Mouse (Mus musculus): ENCODE results near the gene Syn2.
A peak's percentile ranks its signal among the peaks of the same experiment; 100 is the strongest.

The Syn2 gene

DNA sequence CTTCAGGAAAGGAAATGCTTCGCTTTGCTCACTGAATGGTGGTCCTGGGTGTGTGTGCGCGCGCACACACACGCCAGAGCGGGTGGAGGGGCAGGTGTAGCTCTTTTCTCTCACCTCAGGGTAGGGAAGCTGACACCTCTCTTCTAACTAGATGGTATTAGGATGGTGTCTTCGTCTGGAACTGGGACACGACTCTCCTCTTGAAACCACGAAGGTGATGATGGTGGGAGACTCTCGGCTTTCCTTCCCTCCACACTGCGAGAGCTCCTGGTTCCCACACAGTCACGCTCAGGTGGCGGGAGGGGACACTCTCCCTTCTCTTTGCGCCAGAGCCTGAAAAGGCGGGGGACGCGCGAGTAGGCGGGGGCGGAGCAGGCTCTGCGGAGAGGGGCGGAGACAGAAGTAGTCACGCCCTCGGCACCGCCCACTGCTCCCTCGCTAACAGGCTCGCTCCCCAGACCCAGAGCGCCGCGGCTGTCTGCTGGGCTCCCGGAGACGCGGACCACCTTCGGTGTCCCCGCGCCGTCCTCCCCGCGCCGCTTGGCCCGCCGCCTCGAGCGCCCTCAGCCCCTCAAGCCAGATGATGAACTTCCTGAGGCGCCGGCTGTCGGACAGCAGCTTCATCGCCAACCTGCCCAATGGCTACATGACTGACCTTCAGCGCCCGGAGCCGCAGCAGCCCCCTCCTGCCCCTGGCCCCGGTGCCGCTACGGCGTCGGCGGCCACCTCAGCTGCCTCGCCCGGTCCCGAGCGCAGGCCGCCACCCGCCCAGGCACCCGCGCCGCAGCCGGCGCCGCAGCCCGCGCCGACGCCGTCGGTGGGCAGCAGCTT lies at the start of gene Syn2:
TSS of gene Syn2 (plus strand) at position 402 of the 831 bp plus-strand sequence.
- DNase-seq, result peak; percentile 63 to 73

DNA sequence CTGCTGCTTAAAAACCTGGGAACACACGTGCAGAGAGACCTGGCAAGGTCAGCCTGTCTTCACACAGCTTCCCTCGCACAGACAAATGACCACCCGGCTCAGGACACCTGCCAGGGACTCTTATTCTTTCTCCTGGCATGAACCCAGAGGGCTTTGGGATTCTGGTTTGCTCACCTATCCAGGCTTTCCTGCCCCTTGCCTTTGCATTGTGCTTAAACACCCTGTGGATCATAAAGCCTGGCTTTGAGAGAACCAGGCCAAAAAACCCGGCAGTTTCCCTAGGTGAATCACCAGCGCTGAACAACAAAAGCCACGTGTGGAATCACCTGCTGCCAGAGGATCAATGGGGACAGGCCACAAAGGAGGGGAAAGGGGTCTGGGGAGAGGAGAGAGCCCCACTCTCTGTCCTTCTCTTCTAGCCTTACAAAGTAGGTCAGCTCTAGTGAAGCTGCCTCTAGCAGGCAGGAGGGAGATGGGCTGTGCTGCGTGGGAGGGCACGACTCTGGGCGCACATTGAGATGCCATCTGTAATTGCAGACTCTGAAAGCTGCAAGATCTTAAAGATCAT lies 49.3 kb upstream of the Syn2 start:
- DNase-seq, result no peak

DNA sequence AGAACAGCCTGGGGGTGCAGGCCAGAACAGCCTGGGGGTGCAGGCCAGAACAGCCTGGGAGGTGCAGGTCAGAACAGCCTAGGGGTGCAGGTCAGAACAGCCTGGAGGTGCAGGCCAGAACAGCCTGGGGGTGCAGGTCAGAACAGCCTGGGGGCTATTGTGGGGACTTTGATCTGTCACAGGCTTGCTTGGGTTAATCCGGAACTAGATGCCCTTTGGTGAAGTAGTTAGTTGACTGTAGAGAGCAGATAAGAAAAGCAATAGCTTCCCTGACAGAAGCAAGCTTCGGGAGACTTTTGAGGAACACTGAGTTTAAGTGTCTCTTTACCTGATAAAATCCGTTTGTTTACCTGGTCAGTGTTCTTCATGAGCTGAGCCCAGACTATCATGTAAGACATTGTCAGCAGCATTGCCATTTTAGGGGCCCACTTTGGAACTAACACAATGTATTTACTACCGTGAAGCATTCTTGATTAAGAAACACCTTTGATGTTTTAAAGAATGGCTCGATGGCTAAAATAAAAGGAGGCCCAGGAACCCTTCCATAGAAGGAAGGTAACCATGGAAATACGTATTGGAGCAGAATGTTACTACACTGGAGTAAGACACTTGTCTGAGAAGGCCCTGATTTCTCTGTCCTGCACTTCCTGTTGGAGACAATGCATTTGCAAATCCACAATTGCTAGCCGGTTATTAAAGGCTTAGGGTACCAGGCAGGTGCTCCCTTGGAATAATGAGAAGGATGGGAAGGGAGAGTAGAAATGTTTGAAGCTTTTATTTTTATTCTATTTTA lies 46.2 kb upstream of the Syn2 start:
- no peak for DNase-seq

DNA sequence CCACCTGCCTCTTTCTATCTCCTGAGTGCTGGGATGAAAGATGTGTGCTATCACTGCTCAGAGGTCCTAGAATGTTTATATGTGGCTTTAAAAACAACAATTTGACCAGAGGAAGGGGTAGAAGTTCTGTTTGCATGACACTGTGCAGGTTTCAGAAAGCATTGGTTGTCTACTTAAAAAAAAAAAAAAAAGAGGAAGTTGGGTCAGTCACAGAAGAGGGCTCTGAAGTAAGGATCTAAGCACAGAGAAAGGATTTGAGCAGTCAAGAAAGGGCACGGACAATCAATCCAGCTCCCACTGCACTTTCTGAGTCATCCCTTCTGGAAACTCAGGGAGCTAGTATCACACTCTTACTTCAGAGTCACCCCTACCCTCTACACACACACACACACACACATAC lies 43.0 kb upstream of the Syn2 start:
- DNase-seq, result no peak

DNA sequence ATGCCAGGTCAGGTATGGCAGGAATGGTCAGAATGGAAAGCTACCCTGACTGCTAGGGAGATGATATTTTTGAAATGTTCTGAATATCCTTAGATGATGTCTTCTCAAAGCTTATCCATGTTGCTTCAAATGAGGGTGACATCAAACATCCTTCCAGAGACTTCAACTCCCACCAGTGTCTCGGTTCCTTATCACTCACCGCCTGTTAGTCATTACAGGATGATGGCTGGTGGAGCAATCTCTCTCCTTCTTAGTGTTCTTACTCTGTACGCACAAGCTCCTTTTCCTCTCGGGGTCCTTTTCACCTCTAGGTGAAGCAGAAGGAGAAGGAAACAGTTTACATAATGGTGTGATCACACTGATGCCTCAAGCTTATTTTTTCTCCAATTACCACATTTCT lies 32.2 kb upstream of the Syn2 start:
- DNase-seq, result no peak

DNA sequence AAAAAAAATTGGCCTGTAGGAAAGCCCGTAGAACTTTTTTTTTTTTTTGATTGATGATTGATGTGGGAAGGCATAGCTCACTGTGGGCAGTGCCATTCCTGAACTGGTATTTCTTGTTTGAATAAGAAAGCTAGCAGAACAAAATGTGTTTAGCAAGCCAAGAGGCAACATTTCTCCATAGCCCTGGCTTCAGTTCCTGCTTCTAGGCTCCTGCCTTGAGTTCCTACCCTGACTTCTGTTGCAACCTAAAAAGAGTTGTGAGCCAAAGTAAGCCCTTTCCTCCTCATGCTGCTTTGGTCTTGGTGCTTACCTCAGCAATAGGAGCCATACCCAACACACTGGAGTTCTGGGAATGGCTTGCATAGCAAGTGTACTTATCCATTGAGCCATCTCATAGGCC lies 23.3 kb upstream of the Syn2 start:
- DNase-seq, result no peak

DNA sequence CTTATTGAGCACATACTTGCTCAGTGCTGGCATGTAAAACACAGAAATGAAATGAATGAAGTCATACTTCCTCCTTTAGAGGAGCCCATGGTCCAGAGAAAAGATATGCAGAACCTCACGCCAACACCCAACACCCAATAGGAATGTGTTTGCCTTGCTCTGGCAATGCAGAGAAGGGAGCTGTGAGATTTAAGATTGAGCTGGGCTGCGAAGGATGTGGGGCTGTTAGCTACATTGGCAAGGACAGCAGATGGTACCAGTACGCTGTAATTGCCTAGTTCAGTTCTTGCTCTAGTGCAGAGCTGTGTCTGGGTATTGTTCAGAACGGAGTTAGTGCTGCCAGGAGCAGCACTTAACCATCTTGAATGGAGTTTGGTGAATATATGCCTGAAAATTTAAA lies 12.5 kb upstream of the Syn2 start:
- DNase-seq, result no peak

DNA sequence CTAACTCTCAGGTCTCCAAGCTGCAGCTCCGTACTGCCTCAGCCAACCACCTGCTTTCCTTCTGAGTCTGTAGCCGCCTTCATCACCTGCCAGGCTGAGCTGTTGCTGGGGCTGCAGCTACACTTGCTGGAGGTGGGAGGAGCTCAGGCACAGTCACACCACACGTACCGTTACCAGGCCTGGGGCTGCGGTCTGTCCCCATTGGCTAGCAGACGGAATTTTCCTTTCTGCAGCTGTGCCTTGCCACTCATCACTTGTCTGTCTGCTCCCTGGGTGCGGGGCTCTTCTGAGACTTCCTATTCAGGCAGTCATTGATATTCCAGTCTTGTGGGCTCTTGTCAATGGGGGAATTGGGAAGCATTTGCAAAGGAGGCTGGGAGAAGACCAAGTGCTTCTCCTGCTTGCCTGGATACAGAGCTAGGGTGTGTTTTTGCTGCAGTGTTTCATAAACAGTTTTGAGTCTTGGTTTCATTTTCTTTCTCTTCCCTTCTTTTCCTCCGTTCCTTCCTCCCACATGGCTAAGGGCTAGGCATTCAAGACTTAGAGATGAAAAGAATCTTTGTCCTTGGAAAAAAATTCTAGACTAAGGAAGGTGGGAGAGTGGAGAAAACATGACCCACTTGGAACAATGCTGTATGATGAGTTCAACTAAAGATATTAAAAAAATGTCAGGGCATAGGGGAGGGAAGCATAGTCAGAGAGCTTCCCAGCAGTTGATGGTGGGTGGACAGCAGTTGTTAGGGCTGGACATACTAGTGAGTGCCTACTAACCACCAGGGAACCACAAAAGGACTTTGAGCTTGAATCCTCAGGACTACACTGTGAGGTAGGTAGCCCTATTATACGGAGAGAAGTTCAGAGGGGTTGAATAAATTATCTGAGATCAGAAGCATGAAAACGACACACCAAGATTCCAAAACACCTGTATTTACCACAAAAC lies 11.2 kb upstream of the Syn2 start:
- no peak for DNase-seq

DNA sequence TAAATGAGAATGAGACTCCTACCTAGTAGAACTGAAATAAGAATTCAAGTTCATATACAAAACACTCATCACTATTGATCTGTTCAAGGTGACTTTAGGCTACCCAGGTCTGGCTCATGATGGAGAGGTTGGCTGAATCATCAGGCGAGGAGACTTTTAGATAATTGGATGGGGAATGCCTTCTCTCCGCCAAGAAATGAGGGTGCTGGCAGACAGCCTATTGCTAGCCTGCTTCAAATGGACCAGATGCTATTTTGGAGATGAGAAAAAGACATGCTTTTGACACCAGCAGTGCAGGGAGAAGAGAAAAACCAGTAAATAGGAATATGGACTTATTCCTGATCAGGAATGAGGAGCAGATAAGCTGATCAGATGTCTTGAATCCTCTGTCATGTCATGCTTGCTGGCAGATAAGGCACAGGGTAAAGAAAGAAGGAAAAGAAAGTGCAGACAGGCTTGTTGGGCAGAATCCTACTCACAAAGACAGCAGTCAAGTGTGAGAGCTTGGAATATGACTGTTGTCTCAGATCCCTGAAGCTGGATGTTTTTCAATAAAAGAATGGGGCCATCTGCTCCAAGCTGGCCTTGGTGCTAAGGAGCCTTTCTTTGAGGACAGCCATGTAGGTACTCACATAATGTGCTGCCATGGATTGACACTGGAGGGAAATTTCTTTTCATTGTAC lies 9.9 kb upstream of the Syn2 start:
- no peak for DNase-seq

DNA sequence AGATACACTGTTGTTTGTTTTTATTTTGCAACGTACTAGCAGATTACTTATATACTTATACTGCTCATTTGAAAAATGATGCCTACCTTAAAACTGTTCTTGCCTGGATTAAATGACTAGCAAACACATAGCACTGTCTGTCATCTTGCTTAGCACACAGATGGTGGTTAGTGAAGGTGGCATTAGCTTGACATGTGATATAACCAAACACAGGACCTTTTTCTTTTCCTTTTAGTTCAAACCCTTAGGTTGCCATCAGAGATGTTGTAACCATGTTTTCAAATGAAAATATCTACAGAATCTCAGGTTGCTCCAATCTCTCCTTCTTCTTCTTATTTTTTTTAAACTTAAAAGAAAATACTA lies 9.4 kb upstream of the Syn2 start:
- no peak for DNase-seq

DNA sequence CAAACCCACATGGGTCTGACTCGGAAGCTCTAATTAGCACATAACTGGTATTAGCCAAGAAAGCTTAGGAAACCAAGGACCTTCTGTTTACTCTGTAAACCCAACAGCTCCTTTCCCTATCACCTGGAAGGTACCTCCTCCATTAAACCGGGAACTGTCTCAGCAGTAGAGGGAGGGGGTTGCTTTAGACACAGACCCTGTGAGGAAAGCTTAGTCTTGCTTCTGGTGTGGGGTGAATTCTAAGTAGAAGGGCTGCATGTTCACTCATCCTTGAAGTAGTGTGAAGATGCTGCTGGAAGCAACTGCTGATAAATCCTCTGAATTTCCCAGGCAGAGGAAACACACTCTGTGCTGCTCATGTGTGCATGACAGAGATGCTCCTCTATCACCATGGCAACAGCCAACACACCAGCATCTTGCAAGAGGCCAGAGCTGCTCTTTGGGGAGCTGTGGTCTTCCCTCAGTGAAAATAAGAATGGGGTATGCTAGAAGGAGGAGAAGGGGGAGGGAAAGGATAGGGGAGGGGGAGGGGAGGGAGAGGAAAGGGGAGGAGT lies 8.4 kb upstream of the Syn2 start:
- no peak for DNase-seq

DNA sequence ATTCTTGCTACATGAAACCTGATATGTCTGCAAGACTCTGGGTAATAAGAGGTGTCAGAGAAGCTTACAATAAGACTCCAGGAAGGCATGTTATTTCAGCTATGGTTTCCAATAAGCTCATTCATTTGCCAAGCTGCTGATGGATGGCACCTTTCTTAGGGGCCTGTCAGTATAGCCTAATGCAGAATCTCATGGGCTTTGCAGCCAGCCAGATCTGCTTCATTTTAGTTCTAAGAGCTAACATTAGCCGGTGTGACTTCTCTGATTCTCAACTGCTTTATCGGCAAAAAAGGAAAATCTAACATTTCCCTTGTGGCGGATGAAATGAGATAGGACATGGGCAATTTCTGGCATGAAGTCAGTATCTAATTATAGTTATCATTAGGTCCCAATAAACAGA lies 7.9 kb upstream of the Syn2 start:
- no peak for DNase-seq

DNA sequence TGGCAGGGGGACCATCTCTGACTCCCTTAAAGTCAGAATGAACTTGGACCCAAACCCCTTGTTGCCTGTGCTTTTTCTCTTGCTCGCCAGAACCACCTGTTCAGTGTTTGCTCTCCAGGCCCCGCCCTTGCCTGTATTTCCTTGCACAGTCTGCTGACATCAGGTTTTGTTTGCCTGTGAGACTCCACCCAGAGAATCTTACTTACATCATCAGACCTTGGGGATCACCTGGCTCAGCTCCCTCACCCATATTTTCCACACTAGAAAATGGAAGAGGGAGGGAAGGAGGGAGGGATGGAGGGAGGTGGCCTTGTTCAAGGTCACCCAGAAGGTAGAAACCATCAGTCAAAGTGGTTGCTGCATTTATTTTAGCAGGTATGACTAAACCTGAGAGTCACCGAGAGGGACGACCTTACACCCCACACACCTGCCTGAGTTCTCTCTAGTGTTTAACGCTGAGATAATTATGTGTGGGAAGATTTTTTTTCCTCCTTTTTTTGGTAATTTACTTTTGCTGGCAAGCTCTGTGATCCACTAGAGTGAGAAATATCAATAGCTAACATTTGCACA lies 7.4 kb upstream of the Syn2 start:
- no peak for DNase-seq

DNA sequence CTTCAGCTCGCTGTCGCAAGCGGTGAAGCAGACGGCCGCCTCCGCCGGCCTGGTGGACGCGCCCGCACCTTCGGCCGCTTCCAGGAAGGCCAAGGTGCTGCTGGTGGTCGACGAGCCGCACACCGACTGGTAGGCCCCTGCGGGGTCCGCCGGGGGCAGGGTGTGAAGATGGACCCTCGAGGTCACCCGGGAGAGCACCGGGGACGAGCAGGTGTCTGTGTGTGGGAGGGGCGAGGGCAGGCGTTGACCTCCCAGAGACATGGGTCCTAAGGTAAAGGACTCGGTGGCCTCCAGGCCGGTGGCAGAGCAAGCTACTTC lies 589 bp downstream of the Syn2 start:
- no peak for DNase-seq

DNA sequence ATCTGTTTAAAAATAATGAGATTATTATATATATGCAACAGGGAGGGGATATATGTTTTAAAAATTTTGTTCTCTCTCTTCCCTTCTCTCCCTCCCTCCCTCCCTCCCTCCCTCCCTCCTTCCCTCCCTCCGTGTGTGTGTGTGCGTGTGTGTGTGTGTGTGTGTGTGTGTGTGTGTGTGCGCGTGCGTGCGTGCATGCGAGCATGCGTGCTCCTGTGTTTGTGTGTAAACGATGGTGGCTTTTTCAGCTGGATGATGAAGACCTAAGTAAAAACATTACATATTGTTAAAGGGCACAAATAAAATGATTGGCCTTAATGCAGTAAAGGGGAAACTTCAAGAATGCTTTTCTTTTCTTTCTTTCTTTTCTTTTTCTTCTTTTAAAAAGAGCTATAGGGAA lies 1.5 kb downstream of the Syn2 start:
- no peak for DNase-seq

DNA sequence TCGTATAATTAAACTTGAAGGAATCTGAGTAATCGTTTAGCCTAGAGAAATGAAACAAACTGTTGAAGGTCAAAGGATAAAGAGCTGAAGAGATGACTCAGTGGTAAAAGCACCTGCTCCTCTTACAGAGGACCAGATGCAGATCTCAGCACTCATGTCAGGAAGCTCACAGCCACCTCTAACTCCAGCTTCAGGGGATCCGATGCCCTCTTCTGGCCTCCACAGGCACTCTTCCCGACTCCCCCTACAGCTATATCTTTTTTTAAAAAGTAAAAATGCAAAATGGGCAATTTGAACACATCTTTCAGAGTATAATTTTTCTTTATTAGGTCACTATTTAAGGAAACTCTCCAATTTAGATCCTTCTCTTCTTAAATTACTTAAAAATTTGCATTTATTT lies 6.7 kb downstream of the Syn2 start:
- no peak for DNase-seq

DNA sequence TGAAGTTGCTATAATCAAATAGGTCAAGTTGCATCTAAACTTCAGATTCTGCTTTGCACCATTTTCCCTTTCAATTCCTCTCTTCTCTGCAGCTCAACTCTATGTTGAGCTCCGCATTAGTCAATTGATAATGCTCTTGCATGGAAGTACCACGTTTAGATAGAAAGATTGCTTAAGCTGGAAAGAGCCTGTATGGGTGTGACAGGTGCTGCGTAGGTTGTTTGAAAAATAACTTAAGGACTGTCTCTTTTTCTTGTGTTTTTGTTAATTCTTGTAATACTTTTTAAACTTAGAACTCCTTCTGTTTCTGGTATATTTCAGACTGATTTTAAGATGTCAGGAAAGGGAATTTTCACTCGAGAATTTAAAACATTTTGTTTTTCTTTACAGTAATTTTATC lies 26.5 kb downstream of the Syn2 start:
- no peak for DNase-seq

DNA sequence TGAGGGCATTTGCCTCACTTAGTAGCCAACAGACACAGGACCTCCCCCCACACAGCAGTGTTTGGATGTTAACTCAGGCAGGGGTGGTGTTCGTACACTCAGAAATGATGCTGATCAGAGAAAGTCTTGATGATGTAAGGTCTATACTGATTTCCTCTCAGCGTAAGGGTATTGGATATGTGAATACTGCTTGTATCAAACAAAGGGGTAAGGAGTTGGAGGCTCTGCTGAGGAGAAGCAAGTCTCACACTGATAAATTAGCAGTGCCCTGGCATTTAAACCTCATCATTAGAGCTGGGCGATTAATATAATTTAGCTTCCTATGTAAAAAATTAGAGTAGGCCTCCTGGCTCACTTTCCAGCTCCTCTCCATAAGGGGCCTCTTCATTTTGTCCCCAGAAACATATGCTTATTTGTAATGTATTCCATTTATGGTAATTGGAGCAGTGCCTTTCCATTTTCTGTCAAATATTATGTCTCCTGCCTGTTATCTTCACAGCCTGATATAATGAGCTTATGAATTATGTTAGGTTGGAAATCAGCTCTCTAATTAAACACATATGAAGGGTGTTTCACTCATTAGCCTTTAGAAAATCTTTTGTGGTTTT lies 31.3 kb downstream of the Syn2 start:
- no peak for DNase-seq

DNA sequence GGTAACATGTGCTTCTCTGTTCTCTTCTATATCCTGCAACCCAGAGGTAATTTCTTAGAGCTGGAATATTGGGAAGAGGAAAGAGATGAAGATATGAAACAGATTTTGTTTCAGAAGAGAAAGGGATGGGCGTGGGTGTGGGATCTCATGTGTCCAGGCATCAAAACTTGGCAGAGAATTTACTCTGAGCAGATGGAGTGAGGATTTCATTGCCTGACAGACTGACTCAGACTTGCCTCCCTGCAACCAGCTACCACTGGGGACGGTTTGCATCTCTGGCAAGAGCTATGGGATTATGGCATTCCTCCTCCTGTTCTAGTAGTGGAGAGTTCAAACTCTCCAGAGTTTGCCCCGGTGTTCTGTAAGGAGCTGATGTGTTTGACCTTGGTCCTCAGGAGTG lies 34.2 kb downstream of the Syn2 start:
- no peak for DNase-seq

DNA sequence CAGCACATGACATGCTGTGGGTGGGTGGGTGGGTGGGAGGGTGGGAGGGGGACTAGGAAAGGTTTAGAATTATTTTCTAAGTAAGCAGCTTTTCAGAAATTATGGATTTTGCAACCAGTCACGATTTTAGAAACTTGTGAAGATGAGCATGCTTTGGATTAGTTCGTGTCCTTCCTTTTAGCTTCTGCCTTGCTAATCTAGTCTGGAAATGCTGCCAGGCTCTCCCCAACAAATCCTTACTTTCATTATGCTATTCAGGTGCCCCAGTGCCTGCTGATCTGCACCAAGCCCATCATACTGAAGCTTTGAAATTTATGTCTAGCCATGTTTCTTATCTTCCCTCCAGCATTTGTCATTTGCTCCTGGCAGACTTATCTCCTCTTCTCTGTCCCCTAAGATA lies 34.8 kb downstream of the Syn2 start:
- DNase-seq, result no peak

DNA sequence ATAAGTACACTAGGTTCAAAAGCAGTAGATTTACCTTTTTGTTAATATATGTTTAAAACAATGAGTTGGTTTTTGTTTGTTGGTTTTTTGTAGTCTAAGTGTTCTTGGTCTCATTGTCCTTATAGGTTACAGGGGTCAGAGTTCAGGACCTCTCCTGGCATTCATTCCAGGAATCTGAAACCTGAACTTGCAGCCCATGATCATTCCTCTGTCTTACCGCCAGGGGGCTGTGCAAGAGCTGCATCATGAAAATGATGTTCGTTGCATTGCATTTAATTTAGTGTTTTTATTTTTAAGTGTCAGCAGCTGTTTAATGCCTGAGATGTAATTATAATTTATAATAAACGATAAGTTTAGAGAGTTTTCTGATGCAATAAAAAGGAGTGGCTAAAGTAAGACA lies 40.1 kb downstream of the Syn2 start:
- DNase-seq, result peak; percentile 2 to 10
